Mouse (Mus musculus) CD4-positive naive resting alpha-beta T cell, adult 57 days (primary cell): ENCODE data around the gene Gm3532. TPM values are rescaled to one million over a fixed set of nuclear protein-coding genes. Genes with fewer than 3 reads are reported as not detected.

ENCODE experiments used
- total RNA-seq: library from RNA; stranded (reverse); gene quantifications from one replicate; pipeline ENCODE4 v1.2.4, GENCODE M21; 2023

The Gm3532 gene
- not detected for total RNA-seq

DNA sequence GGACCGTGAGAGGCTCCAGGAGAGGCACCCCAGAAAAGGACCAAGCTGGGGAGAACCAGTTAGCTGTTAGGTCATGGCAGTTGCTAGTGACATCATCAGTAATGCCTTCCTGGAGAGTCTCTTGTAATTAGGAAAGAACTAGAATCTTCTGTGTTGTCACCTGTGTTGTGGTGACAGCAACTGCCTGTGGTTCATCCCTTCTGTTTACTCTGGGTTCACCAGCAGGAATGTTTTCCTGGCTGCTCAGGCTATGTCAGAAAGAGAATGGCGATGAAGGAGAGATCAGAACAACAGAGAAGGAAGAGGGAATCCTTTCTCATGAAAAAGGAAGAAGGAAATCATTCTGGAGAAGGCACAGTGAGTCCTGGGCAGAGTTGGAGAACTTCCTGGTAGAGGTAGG, at the start of gene Gm3532:
Gm3532 (plus strand) TSS at position 301 of the 400 bp plus-strand sequence.

DNA sequence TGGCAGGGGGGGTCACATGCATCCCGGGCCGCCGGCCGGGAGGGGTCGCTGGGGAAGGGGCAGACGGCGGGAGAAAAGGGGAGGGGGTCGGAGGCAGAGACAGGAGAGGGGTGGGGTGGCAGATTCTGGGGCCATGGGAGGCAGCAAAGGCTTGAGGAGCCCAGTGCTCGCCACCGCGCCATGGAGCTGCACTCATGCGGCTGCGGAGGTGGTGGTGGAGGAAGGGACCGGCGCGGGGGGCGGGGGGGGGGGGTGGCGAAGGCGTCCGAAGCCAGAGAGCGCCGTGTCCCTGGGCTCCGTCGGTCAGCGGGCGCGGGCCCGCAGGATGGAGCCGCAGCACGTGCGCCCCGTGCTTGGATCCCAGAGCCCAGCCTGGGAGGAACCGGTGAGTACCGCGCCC, 36.9 kb upstream of the Gm3532 start, which contains the start of gene Gm3488:
Gm3488 (plus strand) TSS at position 301 of the 400 bp plus-strand sequence.

Other genes starting within 250 kb of the Gm3532 start
- gene Gm3542, start 203.6 kb upstream of the Gm3532 start, total RNA-seq, result not detected
- not detected for gene Gm3500, start 149.4 kb upstream of the Gm3532 start, total RNA-seq
- gene Gm3194, start 83.0 kb upstream of the Gm3532 start, total RNA-seq, result not detected
- not detected for gene Gm8246, start 60.7 kb upstream of the Gm3532 start, total RNA-seq
- gene Gm3187, start 54.3 kb upstream of the Gm3532 start, total RNA-seq, result not detected
- gene Gm3488, start 36.8 kb upstream of the Gm3532 start, total RNA-seq, result not detected
- not detected for gene Gm8265, start 94.5 kb downstream of the Gm3532 start, total RNA-seq
- gene Gm9603, start 149.0 kb downstream of the Gm3532 start, total RNA-seq, result not detected
- gene Gm3373, start 203.1 kb downstream of the Gm3532 start, total RNA-seq, result not detected